In genomic region chr6:122101671-122102070, GRCm38 (mm10) we compare ENCODE assay signal across 17 mouse cellular contexts.
A peak's percentile ranks its signal among the peaks of the same experiment; 100 is the strongest.
DNase-seq lines count a peak whose midpoint lies in the region; ATAC-seq and TF ChIP-seq lines count a peak whose summit lies in the region.
"Had no signal": no experiment of that assay in that cellular context is flagged by ENCODE, and none has a peak within 500 bp of the region (broad histone marks: within the 10 kb centered on the region; RNA-seq: fewer than 3 reads in every experiment).

No protein-coding gene starts in this region.

- H3K9me3 ChIP-seq in liver, embryonic 11.5 days (ENCODE audit: control insufficient read depth, low read length) = peaks cover 5% of the 10 kb centered on the region
- H3K9me3 ChIP-seq: G1E had no signal

- no peak for TF ChIP-seq POLR2A in liver, adult 2 months (IDR thresholded peaks at IDR 0.05; ENCODE audit: extremely low read depth, insufficient read depth, low read length)

- H3K4me3 ChIP-seq in liver, adult 2 months (ENCODE audit: insufficient read depth, low read depth, low read length) = no peak overlapping the region
- H3K4me3 ChIP-seq in liver, embryonic 11.5 days (ENCODE audit: low read depth, low read length) = no peak overlapping the region

- WGBS in liver, adult 2 months = 13% methylated on average over 1 of the region's 1 CpGs
- WGBS in liver, embryonic 11.5 days = 44% methylated on average over 1 of the region's 1 CpGs

- no peaks in the 10 kb centered on the region for H3K36me3 ChIP-seq in liver, adult 2 months (ENCODE audit: control insufficient read depth, insufficient read depth, low read length)
- no peaks in the 10 kb centered on the region for H3K36me3 ChIP-seq in liver, embryonic 11.5 days (ENCODE audit: control insufficient read depth, insufficient read depth, low read length)
- H3K36me3 ChIP-seq: G1E had no signal

- H3K4me2 ChIP-seq in liver, embryonic 11.5 days = no peak overlapping the region

- no peak for ATAC-seq in liver, embryonic 11.5 days (replicated peaks; ENCODE audit: low FRiP score)
- ATAC-seq: activated CD4-positive, CD25-positive, alpha-beta regulatory T cell, adult 4 months; CD4-positive, CD25-positive, alpha-beta regulatory T cell, adult 4 months; Patski had no signal

- peak overlapping the region; percentile 84; the same call in 1 of the 2 replicates for H3K27ac ChIP-seq in liver, adult 2 months (replicated peaks; ENCODE audit: insufficient read depth, low read depth, low read length)
- no peak overlapping the region for H3K27ac ChIP-seq in liver, embryonic 11.5 days (ENCODE audit: low read depth, low read length)

- DNase-seq in liver, adult 2 months (ENCODE audit: extremely low read depth, low read depth, low spot score) = peak; percentile 98
- DNase-seq in liver, embryonic 11.5 days (ENCODE audit: low spot score) = no peak
- DNase-seq: adrenal gland, adult 2 months; adrenal gland, adult 8-10 months; adrenal gland, postnatal 10 days; adrenal gland, postnatal 14 days; adrenal gland, postnatal 25 days; adrenal gland, postnatal 36 days; B cell, adult 2 months; cerebellum, adult 11 months; cerebellum, adult 11-12 months; cerebellum, adult 18-20 months; cerebellum, adult 2 months had no signal

- H3K27me3 ChIP-seq in liver, adult 2 months (ENCODE audit: control insufficient read depth, insufficient read depth, low read length) = no peaks in the 10 kb centered on the region
- H3K27me3 ChIP-seq in liver, embryonic 11.5 days (replicated peaks; ENCODE audit: control insufficient read depth, insufficient read depth, low read length) = no peaks in the 10 kb centered on the region
- H3K27me3 ChIP-seq: Patski had no signal

- no peaks in the 10 kb centered on the region for H3K79me2 ChIP-seq in liver, adult 2 months (ENCODE audit: control insufficient read depth, insufficient read depth, low read length)

- peaks cover 3% of the 10 kb centered on the region; the same call in 1 of the 2 replicates for H3K4me1 ChIP-seq in liver, adult 2 months (ENCODE audit: control insufficient read depth, insufficient read depth, low read length)
- no peaks in the 10 kb centered on the region for H3K4me1 ChIP-seq in liver, embryonic 11.5 days (replicated peaks; ENCODE audit: control insufficient read depth, insufficient read depth, low read length)

- no peak overlapping the region for H3K9ac ChIP-seq in liver, adult 2 months (ENCODE audit: low read depth, low read length)
- no peak overlapping the region for H3K9ac ChIP-seq in liver, embryonic 11.5 days (ENCODE audit: low read depth, low read length)

- no peak for TF ChIP-seq CTCF in liver, adult 2 months (IDR thresholded peaks at IDR 0.05; ENCODE audit: low read depth, low read length)
